Mouse (Mus musculus) stomach, postnatal 0 days (tissue): ENCODE measurements around the gene Rasl10b.

Source experiments
- CTCF ChIP-seq: IDR thresholded peaks from 2 replicates; pipeline ENCODE4 v1.5.1; 2016; ENCODE audit warnings: antibody characterized with exemption, low read depth, mild to moderate bottlenecking, moderate library complexity
- EP300 ChIP-seq: optimal IDR thresholded peaks from 2 replicates; pipeline ENCODE3; 2016; ENCODE audit warnings: antibody characterized with exemption

GRCm38 (mm10) chr11:83461462-83462027 is 52.6 kb downstream of the Rasl10b start:
- TF ChIP-seq CTCF (no peak), EP300 (no peak)
